ENCODE assay signal across 16 mouse cellular contexts in genomic region chr2:64893233-64893632, GRCm38 (mm10).
DNase-seq lines count a peak whose midpoint lies in the region; ATAC-seq and TF ChIP-seq lines count a peak whose summit lies in the region.
"Had no signal": no experiment of that assay in that cellular context is flagged by ENCODE, and none has a peak within 500 bp of the region (broad histone marks: within the 10 kb centered on the region; RNA-seq: fewer than 3 reads in every experiment).

No protein-coding gene starts in this region.

- intact Hi-C loops in gastrocnemius, postnatal 14 days (cut with DNase I; ENCODE audit: low total_unique reads) = no loop called here
- intact Hi-C loops in gastrocnemius, adult 2 months (cut with DNase I) = no loop called here

- no peak overlapping the region for H3K9ac ChIP-seq in hindbrain, postnatal 0 days (replicated peaks; ENCODE audit: low read length)
- no peak overlapping the region for H3K9ac ChIP-seq in hindbrain, embryonic 16.5 days (ENCODE audit: low read depth, low read length)
- H3K9ac ChIP-seq in midbrain, embryonic 13.5 days (replicated peaks) = no peak overlapping the region
- H3K9ac ChIP-seq in midbrain, embryonic 11.5 days (ENCODE audit: low read length) = no peak overlapping the region
- H3K9ac ChIP-seq in embryonic facial prominence, embryonic 11.5 days (replicated peaks; ENCODE audit: low read length) = no peak overlapping the region
- H3K9ac ChIP-seq: forebrain, embryonic 13.5 days; hindbrain, embryonic 12.5 days; limb, embryonic 13.5 days had no signal

- no peaks in the 10 kb centered on the region for H3K36me3 ChIP-seq in hindbrain, postnatal 0 days (ENCODE audit: insufficient read depth, low read length)
- no peaks in the 10 kb centered on the region for H3K36me3 ChIP-seq in hindbrain, embryonic 16.5 days (ENCODE audit: control insufficient read depth, insufficient read depth, low read length)
- H3K36me3 ChIP-seq in midbrain, embryonic 13.5 days = no peaks in the 10 kb centered on the region
- no peaks in the 10 kb centered on the region for H3K36me3 ChIP-seq in midbrain, embryonic 11.5 days (ENCODE audit: control insufficient read depth, insufficient read depth, low read length)
- H3K36me3 ChIP-seq in embryonic facial prominence, embryonic 11.5 days (replicated peaks; ENCODE audit: control insufficient read depth, insufficient read depth, low read depth, low read length) = no peaks in the 10 kb centered on the region
- H3K36me3 ChIP-seq: hindbrain, embryonic 12.5 days; limb, embryonic 13.5 days had no signal

- no peak overlapping the region for H3K4me2 ChIP-seq in hindbrain, postnatal 0 days (ENCODE audit: low read depth, low read length)
- H3K4me2 ChIP-seq in hindbrain, embryonic 16.5 days (ENCODE audit: low read length) = no peak overlapping the region
- H3K4me2 ChIP-seq in midbrain, embryonic 13.5 days (replicated peaks) = no peak overlapping the region
- no peak overlapping the region for H3K4me2 ChIP-seq in midbrain, embryonic 11.5 days
- H3K4me2 ChIP-seq in embryonic facial prominence, embryonic 11.5 days (ENCODE audit: low read depth, low read length) = no peak overlapping the region
- H3K4me2 ChIP-seq: forebrain, embryonic 13.5 days; hindbrain, embryonic 12.5 days; limb, embryonic 13.5 days had no signal

- no peaks in the 10 kb centered on the region for H3K9me3 ChIP-seq in hindbrain, postnatal 0 days (ENCODE audit: low read length)
- H3K9me3 ChIP-seq in hindbrain, embryonic 16.5 days (ENCODE audit: control insufficient read depth, low read length) = no peaks in the 10 kb centered on the region
- no peaks in the 10 kb centered on the region for H3K9me3 ChIP-seq in midbrain, embryonic 13.5 days
- no peaks in the 10 kb centered on the region for H3K9me3 ChIP-seq in midbrain, embryonic 11.5 days (ENCODE audit: control insufficient read depth, low read length)
- H3K9me3 ChIP-seq in embryonic facial prominence, embryonic 11.5 days (replicated peaks; ENCODE audit: control insufficient read depth, low read length) = no peaks in the 10 kb centered on the region
- H3K9me3 ChIP-seq: forebrain, embryonic 13.5 days; hindbrain, embryonic 12.5 days; limb, embryonic 13.5 days had no signal

- H3K4me3 ChIP-seq in hindbrain, postnatal 0 days (ENCODE audit: low read length) = no peak overlapping the region
- H3K4me3 ChIP-seq in hindbrain, embryonic 16.5 days (ENCODE audit: low read length) = no peak overlapping the region
- no peak overlapping the region for H3K4me3 ChIP-seq in midbrain, embryonic 13.5 days (replicated peaks)
- H3K4me3 ChIP-seq in midbrain, embryonic 11.5 days (ENCODE audit: low read depth, low read length) = no peak overlapping the region
- no peak overlapping the region for H3K4me3 ChIP-seq in embryonic facial prominence, embryonic 11.5 days (ENCODE audit: low read depth, low read length)
- H3K4me3 ChIP-seq in gastrocnemius, adult 2 months = no peak overlapping the region
- H3K4me3 ChIP-seq: forebrain, embryonic 13.5 days; hindbrain, embryonic 12.5 days; left cerebral cortex, adult 2 months; limb, embryonic 13.5 days had no signal

- CTCF ChIA-PET in Patski (lab: Charles Lee) = no interaction called here

- 64% methylated on average over 7 of the region's 7 CpGs for WGBS in hindbrain, postnatal 0 days
- 63% methylated on average over 7 of the region's 7 CpGs for WGBS in hindbrain, embryonic 16.5 days
- WGBS in midbrain, embryonic 13.5 days = 61% methylated on average over 7 of the region's 7 CpGs
- 59% methylated on average over 7 of the region's 7 CpGs for WGBS in midbrain, embryonic 11.5 days
- WGBS in embryonic facial prominence, embryonic 11.5 days = 68% methylated on average over 7 of the region's 7 CpGs

- no peak overlapping the region for H3K27ac ChIP-seq in hindbrain, postnatal 0 days
- H3K27ac ChIP-seq in hindbrain, embryonic 16.5 days (ENCODE audit: low read depth, low read length) = no peak overlapping the region
- H3K27ac ChIP-seq in midbrain, embryonic 13.5 days = no peak overlapping the region
- H3K27ac ChIP-seq in midbrain, embryonic 11.5 days (ENCODE audit: low read depth, low read length) = no peak overlapping the region
- no peak overlapping the region for H3K27ac ChIP-seq in embryonic facial prominence, embryonic 11.5 days (replicated peaks; ENCODE audit: low read depth, low read length)
- H3K27ac ChIP-seq in gastrocnemius, adult 2 months = no peak overlapping the region
- H3K27ac ChIP-seq: forebrain, embryonic 13.5 days; hindbrain, embryonic 12.5 days; left cerebral cortex, adult 2 months; limb, embryonic 13.5 days had no signal

- DNase-seq in hindbrain, postnatal 0 days (ENCODE audit: low spot score) = no peak
- DNase-seq in midbrain, embryonic 11.5 days (ENCODE audit: low spot score, missing footprints) = no peak
- no peak for DNase-seq in Patski (ENCODE audit: low read depth, low spot score)
- DNase-seq in embryonic facial prominence, embryonic 11.5 days (ENCODE audit: low spot score) = peak; percentile 15
- no peak for DNase-seq in gastrocnemius, postnatal 14 days
- no peak for DNase-seq in gastrocnemius, adult 2 months
- DNase-seq: B cell, adult 2 months; cerebellum, postnatal 25 days; lung, adult 2 months; right cerebral cortex, adult 18-20 months had no signal

- in situ Hi-C loops in Patski (cut with MboI; ENCODE audit: low pct_unique_long_range_greater_than_20kb) = no loop called here

- H3K27me3 ChIP-seq in hindbrain, postnatal 0 days (ENCODE audit: insufficient read depth, low read length) = no peaks in the 10 kb centered on the region
- no peaks in the 10 kb centered on the region for H3K27me3 ChIP-seq in hindbrain, embryonic 16.5 days (replicated peaks; ENCODE audit: control insufficient read depth, insufficient read depth, low read length)
- no peaks in the 10 kb centered on the region for H3K27me3 ChIP-seq in midbrain, embryonic 13.5 days
- no peaks in the 10 kb centered on the region for H3K27me3 ChIP-seq in midbrain, embryonic 11.5 days (ENCODE audit: control insufficient read depth, insufficient read depth, low read length)
- peaks cover 37% of the 10 kb centered on the region for H3K27me3 ChIP-seq in Patski
- H3K27me3 ChIP-seq in embryonic facial prominence, embryonic 11.5 days (ENCODE audit: control insufficient read depth, insufficient read depth, low read length) = no peaks in the 10 kb centered on the region
- H3K27me3 ChIP-seq: forebrain, embryonic 13.5 days; hindbrain, embryonic 12.5 days; limb, embryonic 13.5 days had no signal

- no peaks in the 10 kb centered on the region for H3K4me1 ChIP-seq in hindbrain, postnatal 0 days (ENCODE audit: insufficient read depth, low read length)
- no peaks in the 10 kb centered on the region for H3K4me1 ChIP-seq in hindbrain, embryonic 16.5 days (ENCODE audit: control insufficient read depth, insufficient read depth, low read depth, low read length)
- no peaks in the 10 kb centered on the region for H3K4me1 ChIP-seq in midbrain, embryonic 13.5 days (replicated peaks)
- H3K4me1 ChIP-seq in midbrain, embryonic 11.5 days (ENCODE audit: control insufficient read depth, insufficient read depth, low read length) = no peaks in the 10 kb centered on the region
- no peaks in the 10 kb centered on the region for H3K4me1 ChIP-seq in embryonic facial prominence, embryonic 11.5 days (ENCODE audit: control insufficient read depth, insufficient read depth, low read length)
- H3K4me1 ChIP-seq: forebrain, embryonic 13.5 days; hindbrain, embryonic 12.5 days; limb, embryonic 13.5 days had no signal

- ATAC-seq in hindbrain, postnatal 0 days = no peak
- ATAC-seq in hindbrain, embryonic 16.5 days = no peak
- peak; percentile 37; the same call in 1 of the 2 replicates for ATAC-seq in midbrain, embryonic 13.5 days
- ATAC-seq in midbrain, embryonic 11.5 days (ENCODE audit: low FRiP score) = no peak
- ATAC-seq in Patski = no peak
- ATAC-seq in embryonic facial prominence, embryonic 11.5 days (replicated peaks; ENCODE audit: insufficient number of reproducible peaks, low FRiP score, low TSS enrichment, low read depth) = no peak
- ATAC-seq: forebrain, embryonic 13.5 days had no signal

- peak; percentile 41 for TF ChIP-seq CTCF in hindbrain, postnatal 0 days (IDR thresholded peaks at IDR 0.05; ENCODE audit: low read depth)
- peak; percentile 8 for TF ChIP-seq CTCF in Patski (IDR thresholded peaks at IDR 0.05)
- TF ChIP-seq CTCF in gastrocnemius, adult 2 months (IDR thresholded peaks at IDR 0.05) = no peak

- POLR2A ChIA-PET in Patski (lab: Charles Lee) = no interaction called here
